Mouse (Mus musculus) myocyte (in vitro differentiated cells): ENCODE measurements around the gene Mrrf. TPM values are rescaled to one million over a fixed set of nuclear protein-coding genes. Genes with fewer than 3 reads are reported as not detected.
"Not testable (repeated sequence)": the region's sequence is repeated elsewhere in the genome, so short reads cannot be mapped to it uniquely, and the experiment has no call there.

Experiments used
- H3K27me3 ChIP-seq: one replicate; pipeline ENCODE4 v1.6.1; 2011; ENCODE audit not compliant: control insufficient read depth, insufficient read depth, insufficient read length
- H3K36me3 ChIP-seq: one replicate; pipeline ENCODE4 v1.6.1; 2011; ENCODE audit not compliant: control insufficient read depth, insufficient read depth
- H3K4me2 ChIP-seq: one replicate; pipeline ENCODE4 v1.6.1; 2011; ENCODE audit warnings: low read depth, control low read depth
- H3K4me3 ChIP-seq: one replicate; pipeline ENCODE4 v1.5.1; 2011; ENCODE audit warnings: mild to moderate bottlenecking, control low read depth, moderate library complexity
- H3K79me2 ChIP-seq: one replicate; pipeline ENCODE4 v1.6.1; 2011; ENCODE audit not compliant: control insufficient read depth, insufficient read depth
- H3ac ChIP-seq: one replicate; pipeline ENCODE4 v1.6.1; 2011; ENCODE audit not compliant: control insufficient read depth, insufficient read length
- CEBPB ChIP-seq: IDR thresholded peaks from 2 replicates; pipeline ENCODE4 v1.6.1; 2011; ENCODE audit warnings: mild to moderate bottlenecking, moderate library complexity; ENCODE audit not compliant: poor library complexity, insufficient read depth, severe bottlenecking
- E2F4 ChIP-seq: IDR thresholded peaks from one replicate; pipeline ENCODE4 v1.6.1; 2011; ENCODE audit warnings: mild to moderate bottlenecking, control low read depth, moderate library complexity; ENCODE audit not compliant: insufficient read depth
- MAX ChIP-seq: IDR thresholded peaks from one replicate; pipeline ENCODE4 v1.6.1; 2011; ENCODE audit warnings: low read depth, mild to moderate bottlenecking, control low read depth
- MYOD1 ChIP-seq, 3 experiments: IDR thresholded peaks; one replicate each; pipeline ENCODE4 v1.6.1; 2011; ENCODE audit warnings: control low read depth in 2 of 3, low read depth in 2 of 3, mild to moderate bottlenecking in 2 of 3, moderate library complexity in 1 of 3; ENCODE audit not compliant: insufficient read length in 2 of 3, control insufficient read depth in 1 of 3
- MYOG ChIP-seq, 3 experiments: IDR thresholded peaks; one replicate each; pipeline ENCODE4 v1.6.1; 2011; ENCODE audit warnings: control low read depth in 2 of 3, low read depth in 2 of 3, mild to moderate bottlenecking in 2 of 3; ENCODE audit not compliant: insufficient read length in 2 of 3, control insufficient read depth in 1 of 3, insufficient read depth in 1 of 3
- POLR2A ChIP-seq: IDR thresholded peaks from one replicate; pipeline ENCODE4 v1.6.1; 2011; ENCODE audit warnings: low read depth, mild to moderate bottlenecking, control low read depth, moderate library complexity; ENCODE audit not compliant: insufficient read length
- POLR2AphosphoS2 ChIP-seq: IDR thresholded peaks from one replicate; pipeline ENCODE4 v1.6.1; 2011; ENCODE audit warnings: low read depth, control low read depth; ENCODE audit not compliant: insufficient read length
- REST ChIP-seq: IDR thresholded peaks from one replicate; pipeline ENCODE4 v1.6.1; 2011; ENCODE audit warnings: mild to moderate bottlenecking, control low read depth, moderate library complexity; ENCODE audit not compliant: insufficient read depth, insufficient read length
- SRF ChIP-seq: IDR thresholded peaks from one replicate; pipeline ENCODE4 v1.6.1; 2011; ENCODE audit warnings: low read depth; ENCODE audit not compliant: control insufficient read depth, insufficient read length
- TCF12 ChIP-seq: IDR thresholded peaks from one replicate; pipeline ENCODE4 v1.6.1; 2011; ENCODE audit warnings: mild to moderate bottlenecking, control low read depth; ENCODE audit not compliant: poor library complexity, insufficient read depth, severe bottlenecking
- TCF3 ChIP-seq: IDR thresholded peaks from one replicate; pipeline ENCODE4 v1.6.1; 2011; ENCODE audit warnings: low read depth, control low read depth; ENCODE audit not compliant: insufficient read length
- USF1 ChIP-seq: IDR thresholded peaks from one replicate; pipeline ENCODE4 v1.6.1; 2011; ENCODE audit warnings: low read depth, mild to moderate bottlenecking, control low read depth, moderate library complexity
- polyA plus RNA-seq: library from polyadenylated mRNA; unstranded; fragments of >200 nt; fragmentation: generic; extraction: Trizol; gene quantifications from one replicate; pipeline ENCODE4 v1.2.1, GENCODE M21; 2012; ENCODE audit warnings: missing spikeins

Gene Mrrf
- polyA plus RNA-seq, 1 experiment, result 40.9 TPM

- Histone ChIP-seq H3K4me2 (no peak overlapping the region), H3K36me3 (peaks cover 12% of the 10 kb centered on the region), H3K79me2 (no peaks in the 10 kb centered on the region), H3K27me3 (no peaks in the 10 kb centered on the region), H3K4me3 (no peak overlapping the region), H3ac (no peak overlapping the region)
- no peak for TF ChIP-seq SRF
These were observed 33.0 kb downstream of the Mrrf start for GRCm38 (mm10) chr2:36169176-36169575.

GRCm38 (mm10) chr2:36172136-36172535, 35.9 kb downstream of the Mrrf start:
- Histone ChIP-seq H3K79me2 (no peaks in the 10 kb centered on the region), H3K36me3 (peaks cover 12% of the 10 kb centered on the region), H3K27me3 (no peaks in the 10 kb centered on the region), H3K4me2 (no peak overlapping the region), H3K4me3 (no peak overlapping the region), H3ac (no peak overlapping the region)
- TF ChIP-seq TCF3 (no peak), POLR2AphosphoS2 (no peak), MYOG (IDR thresholded peaks at IDR 0.05; ENCODE audit: control insufficient read depth in 1 of 3, insufficient read depth in 1 of 3, insufficient read length in 2 of 3, low read depth in 2 of 3) (no peak), MYOD1 (IDR thresholded peaks at IDR 0.05; ENCODE audit: control insufficient read depth in 1 of 3, insufficient read length in 2 of 3, low read depth in 2 of 3) (no peak), CEBPB (no peak), REST (no peak), TCF12 (no peak), E2F4 (no peak), MAX (no peak), USF1 (no peak), SRF (no peak), POLR2A (no peak)

- no peak overlapping the region for H3K4me3 ChIP-seq
- H3ac ChIP-seq, result no peak overlapping the region
- peaks cover 14% of the 10 kb centered on the region for H3K36me3 ChIP-seq
- no peaks in the 10 kb centered on the region for H3K79me2 ChIP-seq
- H3K4me2 ChIP-seq, result no peak overlapping the region
- H3K27me3 ChIP-seq, result no peaks in the 10 kb centered on the region
- TF ChIP-seq MAX, result no peak
- no peak for TF ChIP-seq TCF3
- TF ChIP-seq USF1, result no peak
- no peak for TF ChIP-seq POLR2AphosphoS2
- no peak for TF ChIP-seq MYOG (IDR thresholded peaks at IDR 0.05; ENCODE audit: control insufficient read depth in 1 of 3, insufficient read depth in 1 of 3, insufficient read length in 2 of 3, low read depth in 2 of 3)
- TF ChIP-seq SRF, result no peak
- TF ChIP-seq TCF12, result no peak
- TF ChIP-seq POLR2A, result no peak
- no peak for TF ChIP-seq MYOD1 (IDR thresholded peaks at IDR 0.05; ENCODE audit: control insufficient read depth in 1 of 3, insufficient read length in 2 of 3, low read depth in 2 of 3)
These were observed 36.4 kb downstream of the Mrrf start for GRCm38 (mm10) chr2:36172574-36172973.

- peaks cover 8% of the 10 kb centered on the region for H3K36me3 ChIP-seq
- no peaks in the 10 kb centered on the region for H3K27me3 ChIP-seq
- H3K79me2 ChIP-seq, result no peaks in the 10 kb centered on the region
- H3K4me3 ChIP-seq, result no peak overlapping the region
- no peak for TF ChIP-seq MYOG (IDR thresholded peaks at IDR 0.05; ENCODE audit: control insufficient read depth in 1 of 3, insufficient read depth in 1 of 3, insufficient read length in 2 of 3, low read depth in 2 of 3)
- no peak for TF ChIP-seq TCF12
- no peak for TF ChIP-seq USF1
- no peak for TF ChIP-seq CEBPB
- TF ChIP-seq SRF, result no peak
- no peak for TF ChIP-seq REST
- TF ChIP-seq E2F4, result no peak
- no peak for TF ChIP-seq MAX
- TF ChIP-seq POLR2A, result no peak
- no peak for TF ChIP-seq MYOD1 (IDR thresholded peaks at IDR 0.05; ENCODE audit: control insufficient read depth in 1 of 3, insufficient read length in 2 of 3, low read depth in 2 of 3)
- no peak for TF ChIP-seq POLR2AphosphoS2
- no peak for TF ChIP-seq TCF3
- no peak overlapping the region for H3ac ChIP-seq
- no peak overlapping the region for H3K4me2 ChIP-seq
These were observed 43.3 kb downstream of the Mrrf start for GRCm38 (mm10) chr2:36179487-36179886.

- not testable (repeated sequence) for H3K27me3 ChIP-seq, H3K4me3 ChIP-seq, H3K79me2 ChIP-seq, H3K4me2 ChIP-seq, H3ac ChIP-seq, H3K36me3 ChIP-seq
These were observed 45.6 kb downstream of the Mrrf start for GRCm38 (mm10) chr2:36181587-36182368.

GRCm38 (mm10) chr2:36183278-36183677, 47.1 kb downstream of the Mrrf start:
- Histone ChIP-seq H3K4me2 (no peak overlapping the region), H3K36me3 (peaks cover 6% of the 10 kb centered on the region), H3K79me2 (no peaks in the 10 kb centered on the region), H3K27me3 (no peaks in the 10 kb centered on the region), H3ac (no peak overlapping the region), H3K4me3 (no peak overlapping the region)
- TF ChIP-seq TCF12, result no peak
- no peak for TF ChIP-seq CEBPB
- no peak for TF ChIP-seq POLR2A
- TF ChIP-seq POLR2AphosphoS2, result no peak
- no peak for TF ChIP-seq TCF3
- TF ChIP-seq MYOD1 (IDR thresholded peaks at IDR 0.05; ENCODE audit: control insufficient read depth in 1 of 3, insufficient read length in 2 of 3, low read depth in 2 of 3), result no peak
- no peak for TF ChIP-seq MAX
- TF ChIP-seq SRF, result no peak
- TF ChIP-seq MYOG (IDR thresholded peaks at IDR 0.05; ENCODE audit: control insufficient read depth in 1 of 3, insufficient read depth in 1 of 3, insufficient read length in 2 of 3, low read depth in 2 of 3), result no peak
- no peak for TF ChIP-seq REST
- no peak for TF ChIP-seq E2F4
